Mouse (Mus musculus) lung, embryonic 16.5 days (tissue): ENCODE results near the gene Tpk1. TPM values are rescaled to one million over a fixed set of nuclear protein-coding genes. Genes with fewer than 3 reads are reported as not detected.

ENCODE experiments used
- ATAC-seq: fragments of 200-750 bp; cut with Nextera tagmentation; 2 replicates; pipeline ENCODE4 v1.8.0; 2017; ENCODE audit warnings: low read depth, mild to moderate bottlenecking, moderate library complexity
- H3K27ac ChIP-seq: fragments of 300-500 bp; sonication (generic); 2 replicates; pipeline ENCODE4 v1.5.1; 2014; ENCODE audit warnings: mild to moderate bottlenecking, control low read depth, low read length
- H3K27me3 ChIP-seq: fragments of 300-500 bp; sonication (generic); 2 replicates; pipeline ENCODE4 v1.6.1; 2014; ENCODE audit warnings: low read depth, low read length, mixed read lengths; ENCODE audit not compliant: control insufficient read depth, insufficient read depth
- H3K36me3 ChIP-seq: fragments of 300-500 bp; sonication (generic); 2 replicates; pipeline ENCODE4 v1.6.1; 2014; ENCODE audit warnings: low read length; ENCODE audit not compliant: control insufficient read depth, insufficient read depth
- H3K4me1 ChIP-seq: fragments of 300-500 bp; sonication (generic); replicated peaks from 2 replicates; pipeline ENCODE4 v1.6.1; 2014; ENCODE audit warnings: low read length, mixed read lengths; ENCODE audit not compliant: control insufficient read depth, insufficient read depth
- H3K4me2 ChIP-seq: fragments of 300-500 bp; sonication (generic); 2 replicates; pipeline ENCODE4 v1.6.1; 2014; ENCODE audit warnings: low read depth, low read length, control low read depth
- H3K4me3 ChIP-seq: fragments of 300-500 bp; sonication (generic); 2 replicates; pipeline ENCODE4 v1.5.1; 2014; ENCODE audit warnings: mild to moderate bottlenecking, low read length, control low read depth
- H3K9ac ChIP-seq: fragments of 300-500 bp; sonication (generic); 2 replicates; pipeline ENCODE4 v1.6.1; 2014; ENCODE audit warnings: low read length, control low read depth
- H3K9me3 ChIP-seq: fragments of 300-500 bp; sonication (generic); 2 replicates; pipeline ENCODE4 v1.6.1; 2016; ENCODE audit warnings: low read length; ENCODE audit not compliant: control insufficient read depth
- WGBS: fragments of 180-500 bp; shearing (Covaris S2); extraction: QIAGEN DNeasy Blood & Tissue Kit; methylation state at CpG from one replicate; pipeline ENCODE4 v1.1.7; 2014; 5-methylcytosine and 5-hydroxymethylcytosine counted together
- polyA plus RNA-seq: library from polyadenylated mRNA; unstranded; fragments of >200 nt; fragmentation: Nextera tagmentation; extraction: Ambion mirVana; gene quantifications from 2 replicates; pipeline ENCODE4 v1.2.1, GENCODE M21; 2015

The Tpk1 gene
- polyA plus RNA-seq = 13.0 and 15.1 TPM in 2 replicates

GRCm38 (mm10) chr6:43665677-43666546 lies at the start of gene Tpk1:
TSS of gene Tpk1 (minus strand) at chr6:43666278.
- WGBS = under 1% methylated on average over 59 of the region's 63 CpGs
- H3K4me1 ChIP-seq = no peaks in the 10 kb centered on the region; the same call in 1 of the 2 replicates
- no peaks in the 10 kb centered on the region for H3K36me3 ChIP-seq
- peak within 1 kb of the TSS; percentile 89 for H3K9ac ChIP-seq
- H3K4me3 ChIP-seq = peak within 1 kb of the TSS; percentile 74
- H3K4me2 ChIP-seq = peak within 1 kb of the TSS; percentile 80
- H3K27me3 ChIP-seq = no peaks in the 10 kb centered on the region
- no peaks in the 10 kb centered on the region; the same call in 1 of the 2 replicates for H3K9me3 ChIP-seq
- H3K27ac ChIP-seq = peak within 1 kb of the TSS; percentile 96
- ATAC-seq = peak; percentile 97

- no peak for ATAC-seq
- Histone ChIP-seq H3K4me3 (no peak overlapping the region), H3K27me3 (no peaks in the 10 kb centered on the region), H3K27ac (no peak overlapping the region), H3K4me1 (no peaks in the 10 kb centered on the region), H3K4me2 (no peak overlapping the region), H3K36me3 (no peaks in the 10 kb centered on the region), H3K9me3 (no peaks in the 10 kb centered on the region), H3K9ac (no peak overlapping the region)
- 48% methylated on average over 6 of the region's 6 CpGs for WGBS
Measured at GRCm38 (mm10) chr6:43702810-43703614, 36.9 kb upstream of the Tpk1 start.

GRCm38 (mm10) chr6:43691863-43692262 lies 25.8 kb upstream of the Tpk1 start:
- Histone ChIP-seq H3K4me2 (no peak overlapping the region), H3K27ac (no peak overlapping the region), H3K9me3 (no peaks in the 10 kb centered on the region), H3K4me1 (no peaks in the 10 kb centered on the region), H3K36me3 (no peaks in the 10 kb centered on the region), H3K27me3 (no peaks in the 10 kb centered on the region), H3K9ac (no peak overlapping the region), H3K4me3 (no peak overlapping the region)
- ATAC-seq = peak; percentile 68
- WGBS = 46% methylated on average over 1 of the region's 1 CpGs

GRCm38 (mm10) chr6:43685985-43686384 lies 19.9 kb upstream of the Tpk1 start:
- WGBS = 45% methylated on average over 2 of the region's 2 CpGs
- H3K9me3 ChIP-seq = no peaks in the 10 kb centered on the region
- no peak overlapping the region for H3K4me2 ChIP-seq
- H3K36me3 ChIP-seq = no peaks in the 10 kb centered on the region
- H3K27ac ChIP-seq = no peak overlapping the region
- peak; percentile 47; the same call in 1 of the 2 replicates for ATAC-seq
- H3K4me1 ChIP-seq = no peaks in the 10 kb centered on the region
- H3K27me3 ChIP-seq = no peaks in the 10 kb centered on the region
- no peak overlapping the region for H3K4me3 ChIP-seq
- H3K9ac ChIP-seq = no peak overlapping the region

- Histone ChIP-seq H3K27me3 (no peaks in the 10 kb centered on the region), H3K4me1 (no peaks in the 10 kb centered on the region), H3K27ac (no peak overlapping the region), H3K9me3 (no peaks in the 10 kb centered on the region), H3K4me2 (no peak overlapping the region), H3K9ac (no peak overlapping the region), H3K4me3 (no peak overlapping the region), H3K36me3 (no peaks in the 10 kb centered on the region)
- no peak for ATAC-seq
- WGBS = 68% methylated on average over 2 of the region's 2 CpGs
Measured at GRCm38 (mm10) chr6:43682535-43682934, 16.5 kb upstream of the Tpk1 start.

GRCm38 (mm10) chr6:43678689-43679212 lies 12.7 kb upstream of the Tpk1 start:
- ATAC-seq = no peak
- peaks cover 5% of the 10 kb centered on the region for H3K4me1 ChIP-seq
- H3K4me2 ChIP-seq = no peak overlapping the region
- no peaks in the 10 kb centered on the region for H3K36me3 ChIP-seq
- no peak overlapping the region for H3K4me3 ChIP-seq
- no peak overlapping the region for H3K9ac ChIP-seq
- H3K9me3 ChIP-seq = no peaks in the 10 kb centered on the region
- WGBS = 70% methylated on average over 2 of the region's 2 CpGs
- no peak overlapping the region for H3K27ac ChIP-seq
- H3K27me3 ChIP-seq = no peaks in the 10 kb centered on the region

- no peak overlapping the region for H3K4me3 ChIP-seq
- H3K4me1 ChIP-seq = peaks cover 5% of the 10 kb centered on the region
- H3K36me3 ChIP-seq = no peaks in the 10 kb centered on the region
- no peaks in the 10 kb centered on the region for H3K27me3 ChIP-seq
- WGBS = 83% methylated on average over 3 of the region's 3 CpGs
- ATAC-seq = no peak
- no peak overlapping the region for H3K27ac ChIP-seq
- H3K9ac ChIP-seq = no peak overlapping the region
- no peak overlapping the region for H3K4me2 ChIP-seq
- H3K9me3 ChIP-seq = no peaks in the 10 kb centered on the region
Measured at GRCm38 (mm10) chr6:43677566-43677965, 11.5 kb upstream of the Tpk1 start.

- no peak for ATAC-seq
- no peak overlapping the region for H3K27ac ChIP-seq
- 13% methylated on average over 3 of the region's 3 CpGs for WGBS
- no peaks in the 10 kb centered on the region for H3K9me3 ChIP-seq
- no peak overlapping the region for H3K9ac ChIP-seq
- H3K4me2 ChIP-seq = no peak overlapping the region
- peaks cover 5% of the 10 kb centered on the region for H3K4me1 ChIP-seq
- H3K36me3 ChIP-seq = no peaks in the 10 kb centered on the region
- H3K4me3 ChIP-seq = no peak overlapping the region
- no peaks in the 10 kb centered on the region for H3K27me3 ChIP-seq
Measured at GRCm38 (mm10) chr6:43676139-43676538, 10.1 kb upstream of the Tpk1 start.
